Mouse (Mus musculus): ENCODE measurements around the gene Lhx2. TPM values are rescaled to one million over a fixed set of nuclear protein-coding genes. Genes with fewer than 3 reads are reported as not detected.

The Lhx2 gene
- polyA plus RNA-seq, 1 experiment = 82.4 TPM

DNA sequence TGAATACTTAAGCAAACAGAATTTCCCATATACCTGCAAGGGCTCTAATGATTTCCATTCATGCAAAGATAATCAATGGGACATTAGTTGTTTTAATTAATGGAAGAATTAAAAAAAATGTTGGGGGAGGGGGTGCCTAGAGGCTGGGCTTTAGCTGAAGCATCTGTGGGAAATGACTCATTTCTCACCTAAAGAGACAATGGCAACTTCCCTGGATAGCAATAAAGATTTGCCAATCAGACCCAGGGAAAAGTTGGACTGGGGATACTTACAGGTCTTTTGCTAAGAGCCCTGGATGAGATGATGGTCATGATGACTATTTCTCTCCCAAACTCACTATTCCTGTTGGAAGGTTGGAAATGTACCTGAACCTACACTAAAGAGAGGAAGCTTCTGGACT is 5.6 kb downstream of the Lhx2 start:
- H3K27ac ChIP-seq (ENCODE audit: insufficient read depth, low read length) = no peak overlapping the region
- no peak for TF ChIP-seq POLR2A (IDR thresholded peaks at IDR 0.05; ENCODE audit: extremely low read depth, insufficient read depth, low read length)
- no peak for TF ChIP-seq CTCF (IDR thresholded peaks at IDR 0.05; ENCODE audit: extremely low read depth, insufficient read depth, low read length)
- no peaks in the 10 kb centered on the region; the same call in 1 of the 2 replicates for H3K4me1 ChIP-seq (ENCODE audit: control insufficient read depth, insufficient read depth, low read length)
- no peak overlapping the region for H3K4me3 ChIP-seq (ENCODE audit: insufficient read depth, low read length)

DNA sequence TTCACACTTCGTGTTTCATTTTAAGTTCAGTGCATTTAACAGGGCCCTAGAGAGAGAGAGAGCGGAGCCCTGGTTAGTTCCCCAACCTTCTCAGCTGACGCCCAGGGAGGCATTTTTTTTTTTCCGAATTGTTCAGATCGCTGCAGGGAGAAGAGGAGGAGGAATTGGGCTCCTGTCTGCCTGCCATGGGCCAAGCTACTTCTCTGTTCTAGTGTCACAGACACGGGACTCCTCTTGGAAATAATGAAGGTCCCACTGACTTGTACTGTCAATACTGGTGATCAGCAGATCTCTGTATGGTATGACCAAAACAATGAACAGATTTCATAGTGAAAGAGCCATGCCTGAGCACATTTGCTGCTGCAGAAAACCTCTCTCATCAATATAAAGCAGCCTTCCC is 7.3 kb downstream of the Lhx2 start:
- H3K4me1 ChIP-seq (ENCODE audit: control insufficient read depth, insufficient read depth, low read length) = no peaks in the 10 kb centered on the region; the same call in 1 of the 2 replicates
- 0 out of 2 replicates have a peak overlapping the region, but pooled peaks have one; percentile 15 for H3K4me3 ChIP-seq (ENCODE audit: insufficient read depth, low read length)
- no peak for TF ChIP-seq CTCF (IDR thresholded peaks at IDR 0.05; ENCODE audit: extremely low read depth, insufficient read depth, low read length)
- no peak for TF ChIP-seq POLR2A (IDR thresholded peaks at IDR 0.05; ENCODE audit: extremely low read depth, insufficient read depth, low read length)
- H3K27ac ChIP-seq (ENCODE audit: insufficient read depth, low read length) = peak overlapping the region; percentile 48

DNA sequence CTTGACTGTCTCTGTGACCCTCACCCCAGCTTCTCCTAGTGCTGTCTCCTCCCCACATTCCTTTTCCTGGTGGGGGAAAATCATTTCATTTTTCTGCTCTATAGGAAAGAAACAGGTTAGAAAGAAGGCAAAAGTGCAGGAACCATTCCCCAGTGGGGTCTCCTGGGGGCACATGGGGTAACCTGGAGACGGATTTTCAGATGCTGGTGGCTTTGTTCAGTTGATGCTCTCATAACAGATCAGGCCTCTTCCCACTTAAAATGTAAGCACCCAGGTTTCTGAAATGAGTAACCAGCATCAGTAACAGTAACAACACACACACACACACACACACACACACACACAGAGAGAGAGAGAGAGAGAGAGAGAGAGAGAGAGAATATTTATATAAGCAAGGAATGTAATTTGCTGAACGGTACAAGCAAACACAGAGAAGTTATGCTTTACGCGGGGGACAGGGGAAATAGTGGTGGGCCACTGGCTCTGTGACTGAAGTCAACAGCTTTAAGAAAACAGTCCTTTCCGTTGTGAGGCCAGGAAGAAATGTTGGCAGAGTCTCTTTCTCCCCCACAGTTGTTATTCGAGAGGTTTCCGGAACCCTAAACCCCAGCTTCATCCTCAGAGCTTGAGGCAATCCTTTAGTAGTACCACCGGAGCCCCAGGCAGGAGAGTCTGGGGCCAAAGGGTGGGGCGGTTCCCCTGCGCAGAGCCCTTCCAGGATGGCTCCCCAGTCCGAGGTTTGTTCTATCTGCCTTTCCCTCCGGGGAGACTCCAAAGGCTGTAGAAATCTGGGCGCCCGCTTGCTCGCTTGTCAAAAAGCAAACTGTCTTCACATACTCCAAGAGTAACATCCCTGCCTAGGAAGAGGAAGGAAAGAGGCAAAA is 8.0 kb downstream of the Lhx2 start:
- Histone ChIP-seq H3K4me1 (ENCODE audit: control insufficient read depth, insufficient read depth, low read length) (no peaks in the 10 kb centered on the region; the same call in 1 of the 2 replicates), H3K4me3 (ENCODE audit: insufficient read depth, low read length) (peak overlapping the region; percentile 33), H3K27ac (ENCODE audit: insufficient read depth, low read length) (peak overlapping the region; percentile 75)
- TF ChIP-seq CTCF (IDR thresholded peaks at IDR 0.05; ENCODE audit: extremely low read depth, insufficient read depth, low read length) (no peak), POLR2A (IDR thresholded peaks at IDR 0.05; ENCODE audit: extremely low read depth, insufficient read depth, low read length) (no peak)

DNA sequence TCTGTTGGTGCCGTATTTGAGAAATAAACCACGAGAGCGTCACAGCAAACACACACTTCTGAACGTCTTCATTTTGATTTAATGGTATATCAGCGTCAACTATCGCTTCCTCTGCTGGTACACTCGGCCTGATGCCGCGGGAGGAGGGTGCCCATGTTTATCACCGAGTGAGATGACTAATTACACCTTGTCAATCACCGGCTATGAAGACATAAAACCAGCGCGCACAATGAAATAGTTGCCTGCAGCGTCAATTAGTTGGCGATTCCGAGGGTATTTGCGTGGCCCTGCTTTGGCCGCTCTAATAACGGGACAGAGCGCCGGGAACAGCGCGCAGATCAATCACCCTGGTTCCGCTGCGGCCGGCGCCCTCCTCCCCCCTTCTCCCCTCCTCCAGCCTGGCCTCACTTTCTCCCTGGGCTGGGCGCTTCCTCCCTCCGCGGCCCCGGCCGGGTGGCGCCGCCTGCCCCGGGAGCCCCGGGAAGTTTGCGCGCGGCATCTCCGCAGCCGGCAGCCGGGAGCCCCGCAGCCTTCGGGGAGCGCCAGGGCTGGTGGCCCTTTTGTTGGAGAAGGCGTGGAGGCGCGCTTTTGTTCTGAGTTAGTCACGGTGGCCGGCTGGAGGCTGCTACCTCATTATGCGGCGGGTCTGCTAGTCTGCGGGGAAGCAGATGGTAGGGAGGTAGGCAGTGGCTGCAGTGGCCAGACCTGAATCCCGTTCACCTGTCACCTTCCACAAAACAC is 8.9 kb downstream of the Lhx2 start:
- peak overlapping the region; percentile 75; the same call in 1 of the 2 replicates for H3K27ac ChIP-seq (ENCODE audit: insufficient read depth, low read length)
- peak overlapping the region; percentile 33 for H3K4me3 ChIP-seq (ENCODE audit: insufficient read depth, low read length)
- H3K4me1 ChIP-seq (ENCODE audit: control insufficient read depth, insufficient read depth, low read length) = no peaks in the 10 kb centered on the region; the same call in 1 of the 2 replicates
- TF ChIP-seq CTCF (IDR thresholded peaks at IDR 0.05; ENCODE audit: extremely low read depth, insufficient read depth, low read length) (no peak), POLR2A (IDR thresholded peaks at IDR 0.05; ENCODE audit: extremely low read depth, insufficient read depth, low read length) (no peak)

DNA sequence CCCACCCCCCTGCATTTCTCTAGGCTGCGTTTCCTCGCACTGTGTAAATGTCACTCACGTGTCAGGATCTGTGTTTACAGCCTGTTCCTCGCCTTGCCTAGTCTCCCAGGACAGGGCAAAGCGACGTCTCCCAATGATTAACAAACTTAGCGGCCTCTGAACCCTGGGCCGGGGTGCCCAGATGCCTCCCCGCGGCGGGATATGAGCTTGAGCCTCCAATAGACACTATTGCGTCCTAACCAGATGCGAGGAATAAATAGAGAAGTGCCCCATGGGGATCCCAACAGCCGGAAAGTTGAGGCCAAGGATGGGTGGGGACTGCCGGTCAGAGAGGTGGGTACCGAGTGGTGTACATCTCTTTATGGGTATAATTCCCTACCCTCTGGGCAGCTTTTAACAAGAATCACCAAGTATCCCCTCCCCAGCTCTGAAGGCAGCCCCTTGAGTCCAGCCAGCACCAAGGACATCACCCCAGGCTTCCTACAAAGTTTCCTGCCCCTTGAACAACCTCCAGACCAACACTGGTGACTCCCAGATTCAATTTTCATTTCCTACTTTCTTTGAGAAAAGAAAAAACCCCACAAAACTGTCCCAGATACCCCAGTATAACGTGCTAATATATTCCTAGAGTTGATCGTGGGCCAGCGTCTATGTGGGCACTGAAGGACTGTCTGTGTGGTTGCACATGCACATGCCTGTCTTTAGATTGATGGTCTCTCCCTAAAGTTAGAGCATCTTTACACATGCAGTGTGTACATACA is 9.8 kb downstream of the Lhx2 start:
- Histone ChIP-seq H3K27ac (ENCODE audit: insufficient read depth, low read length) (no peak overlapping the region), H3K4me1 (ENCODE audit: control insufficient read depth, insufficient read depth, low read length) (no peaks in the 10 kb centered on the region; the same call in 1 of the 2 replicates), H3K4me3 (ENCODE audit: insufficient read depth, low read length) (peak overlapping the region; percentile 33; the same call in 1 of the 2 replicates)
- TF ChIP-seq CTCF (IDR thresholded peaks at IDR 0.05; ENCODE audit: extremely low read depth, insufficient read depth, low read length) = no peak
- no peak for TF ChIP-seq POLR2A (IDR thresholded peaks at IDR 0.05; ENCODE audit: extremely low read depth, insufficient read depth, low read length)

DNA sequence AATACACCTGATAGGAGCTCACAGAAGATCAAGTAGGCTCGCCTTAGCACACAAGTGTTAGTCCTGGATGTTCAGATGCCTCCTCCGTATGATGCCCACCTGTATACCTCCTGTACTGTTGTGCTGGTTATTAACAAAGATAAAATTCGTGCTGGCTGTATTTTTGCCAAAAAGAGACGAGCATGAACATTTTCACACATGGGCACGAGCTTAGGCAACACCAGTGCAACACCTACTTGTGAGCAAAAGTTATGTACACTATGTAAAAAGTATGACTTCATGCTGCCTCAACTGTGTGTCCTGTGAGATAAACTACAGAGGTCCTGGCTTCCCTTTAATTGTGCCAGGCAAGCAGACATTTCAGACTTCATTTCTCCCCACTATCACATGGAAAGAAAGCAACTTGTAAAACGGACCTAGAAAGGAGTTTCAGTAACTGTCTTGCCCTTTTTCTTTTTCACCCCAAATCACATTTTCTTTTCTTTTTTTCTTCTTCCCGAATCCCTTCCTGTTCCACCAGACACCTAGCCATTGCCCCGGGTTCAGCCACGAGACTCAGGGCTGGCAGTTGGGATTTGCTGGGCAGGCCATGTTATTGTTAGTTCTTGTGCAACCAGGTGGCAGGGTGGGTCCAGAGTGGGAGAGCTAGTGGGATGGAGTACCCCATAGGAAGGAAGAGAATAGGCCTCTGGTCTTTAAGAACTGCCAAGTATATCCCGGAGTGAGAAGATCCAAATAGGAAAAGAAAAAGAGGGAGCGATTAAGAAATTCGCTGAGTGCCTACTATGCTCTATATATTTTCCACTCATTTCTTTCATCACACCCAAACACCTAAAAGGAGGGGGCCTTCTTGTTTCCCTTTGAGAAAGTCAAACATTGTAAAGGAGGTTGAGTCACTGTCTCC is 10.6 kb downstream of the Lhx2 start:
- Histone ChIP-seq H3K4me1 (ENCODE audit: control insufficient read depth, insufficient read depth, low read length) (no peaks in the 10 kb centered on the region; the same call in 1 of the 2 replicates), H3K4me3 (ENCODE audit: insufficient read depth, low read length) (peak overlapping the region; percentile 84; the same call in 1 of the 2 replicates), H3K27ac (ENCODE audit: insufficient read depth, low read length) (no peak overlapping the region)
- TF ChIP-seq CTCF (IDR thresholded peaks at IDR 0.05; ENCODE audit: extremely low read depth, insufficient read depth, low read length) (no peak), POLR2A (IDR thresholded peaks at IDR 0.05; ENCODE audit: extremely low read depth, insufficient read depth, low read length) (no peak)

DNA sequence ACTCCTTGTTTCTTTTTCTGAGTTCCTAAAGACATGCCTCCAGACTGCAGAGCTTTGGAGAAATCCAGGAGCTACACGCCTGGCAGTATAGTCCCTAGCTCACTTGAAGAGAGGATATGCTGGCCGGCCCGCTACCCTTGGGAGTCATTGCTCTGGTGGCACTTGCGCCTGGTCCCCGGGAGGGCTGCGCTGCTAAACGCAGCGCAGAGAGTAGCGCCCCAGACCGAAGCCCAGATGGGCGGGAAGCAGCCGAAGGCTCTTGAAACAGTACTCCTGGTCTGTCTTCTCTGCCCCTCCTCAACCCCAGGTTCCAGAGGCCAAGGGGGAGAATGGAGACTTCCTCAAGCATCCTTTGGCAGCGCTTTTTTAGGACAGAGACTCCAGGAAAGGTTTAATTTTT is 11.3 kb downstream of the Lhx2 start:
- no peaks in the 10 kb centered on the region; the same call in 1 of the 2 replicates for H3K4me1 ChIP-seq (ENCODE audit: control insufficient read depth, insufficient read depth, low read length)
- H3K27ac ChIP-seq (ENCODE audit: insufficient read depth, low read length) = 0 out of 2 replicates have a peak overlapping the region, but pooled peaks have one; percentile 18
- TF ChIP-seq CTCF (IDR thresholded peaks at IDR 0.05; ENCODE audit: extremely low read depth, insufficient read depth, low read length) (no peak), POLR2A (IDR thresholded peaks at IDR 0.05; ENCODE audit: extremely low read depth, insufficient read depth, low read length) (no peak)
- peak overlapping the region; percentile 84; the same call in 1 of the 2 replicates for H3K4me3 ChIP-seq (ENCODE audit: insufficient read depth, low read length)

DNA sequence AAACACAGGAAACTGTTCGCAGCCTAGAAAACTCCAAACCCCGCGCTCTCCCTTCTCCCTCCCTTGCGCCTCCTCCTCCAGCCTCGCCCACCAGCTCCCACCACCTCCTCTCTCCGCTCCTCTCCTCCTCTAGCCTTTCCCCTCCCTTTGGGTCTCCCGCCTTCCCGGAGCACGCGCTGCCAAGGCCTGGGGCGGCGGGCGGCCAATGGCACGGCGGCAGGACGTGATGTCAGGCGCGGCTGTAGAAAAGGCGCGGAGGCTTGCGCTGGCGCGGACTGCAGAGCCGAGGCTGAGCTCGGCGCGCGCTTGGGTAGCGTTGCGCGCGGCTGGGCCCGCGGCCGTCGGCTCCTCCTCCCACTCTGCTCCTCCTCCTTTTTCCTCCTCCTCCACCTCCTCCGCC is 11.7 kb downstream of the Lhx2 start:
- peak overlapping the region; percentile 84 for H3K4me3 ChIP-seq (ENCODE audit: insufficient read depth, low read length)
- no peaks in the 10 kb centered on the region; the same call in 1 of the 2 replicates for H3K4me1 ChIP-seq (ENCODE audit: control insufficient read depth, insufficient read depth, low read length)
- TF ChIP-seq POLR2A (IDR thresholded peaks at IDR 0.05; ENCODE audit: extremely low read depth, insufficient read depth, low read length) (peak; percentile 72), CTCF (IDR thresholded peaks at IDR 0.05; ENCODE audit: extremely low read depth, insufficient read depth, low read length) (no peak)
- 0 out of 2 replicates have a peak overlapping the region, but pooled peaks have one; percentile 18 for H3K27ac ChIP-seq (ENCODE audit: insufficient read depth, low read length)
